Mouse (Mus musculus) bone marrow macrophage, adult 2 months (primary cell): ENCODE results near the gene Mmp17.

Experiments
- CTCF ChIP-seq: IDR thresholded peaks from 2 replicates; pipeline ENCODE4 v1.5.1; 2012; ENCODE audit warnings: low read depth, mild to moderate bottlenecking, low read length, moderate library complexity
- POLR2A ChIP-seq: IDR thresholded peaks from 2 replicates; pipeline ENCODE4 v1.6.1; 2012; ENCODE audit warnings: mild to moderate bottlenecking, low read depth, low read length, borderline replicate concordance

GRCm38 (mm10) chr5:129581015-129581414 lies 3.0 kb upstream of the Mmp17 start:
- no peak for TF ChIP-seq POLR2A
- no peak for TF ChIP-seq CTCF
